Comparison of ENCODE assay signal across 23 mouse cellular contexts in the genomic region with DNA sequence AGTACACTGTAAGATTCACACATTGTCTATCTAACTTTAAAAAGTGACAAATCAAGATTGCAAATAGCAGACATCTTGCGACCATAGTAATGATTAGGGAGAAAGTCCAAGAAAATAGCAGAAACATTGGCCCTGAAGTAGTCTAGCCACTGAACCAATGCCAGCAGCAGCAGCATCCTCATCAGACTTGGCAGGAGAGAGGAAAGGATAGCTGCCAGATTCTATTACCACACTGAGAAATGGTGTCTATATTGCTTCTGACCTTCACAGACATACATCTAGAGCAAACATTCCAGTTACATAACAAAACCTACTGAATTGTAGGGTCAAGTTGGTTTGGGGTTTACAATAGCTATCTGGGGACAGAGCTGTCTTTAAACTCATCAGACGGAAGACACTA.
DNase-seq lines count a peak whose midpoint lies in the region; ATAC-seq lines count a peak whose summit lies in the region.
"Had no signal": no experiment of that assay in that cellular context is flagged by ENCODE, and none has a peak within 500 bp of the region (broad histone marks: within the 10 kb centered on the region; RNA-seq: fewer than 3 reads in every experiment).

No protein-coding gene starts in this region.

- no peak overlapping the region for H3K4me2 ChIP-seq in heart, embryonic 12.5 days
- H3K4me2 ChIP-seq in lung, embryonic 16.5 days (ENCODE audit: low read depth, low read length): no peak overlapping the region
- H3K4me2 ChIP-seq: forebrain, embryonic 15.5 days; hindbrain, embryonic 15.5 days; kidney, embryonic 15.5 days; limb, embryonic 13.5 days; liver, embryonic 12.5 days; neural tube, embryonic 15.5 days had no signal

- DNase-seq in heart, postnatal 4 days: peak; percentile 20
- DNase-seq in lung, adult 18-20 months: no peak
- DNase-seq in gonadal fat pad, adult 2 months (ENCODE audit: low read depth): peak; percentile 19
- peak; percentile 9 for DNase-seq in lung, postnatal 36 days
- no peak for DNase-seq in adrenal gland, postnatal 4 days (ENCODE audit: low spot score in 2 of 2)
- DNase-seq: adrenal gland, postnatal 10 days; gastrocnemius, postnatal 10 days; heart, postnatal 36 days; layer of hippocampus, postnatal 36 days; right cerebral cortex, postnatal 14 days had no signal

- no peak overlapping the region for H3K27ac ChIP-seq in heart, embryonic 12.5 days (ENCODE audit: poor library complexity, severe bottlenecking)
- H3K27ac ChIP-seq in lung, embryonic 16.5 days (ENCODE audit: low read length): peak overlapping the region; percentile 13; the same call in 1 of the 2 replicates
- H3K27ac ChIP-seq: embryonic facial prominence, embryonic 10.5 days; forebrain, embryonic 15.5 days; hindbrain, embryonic 15.5 days; kidney, embryonic 15.5 days; limb, embryonic 13.5 days; liver, embryonic 12.5 days; macrophage; midbrain, embryonic 10.5 days; neural tube, embryonic 15.5 days had no signal

- no peak for ATAC-seq in heart, embryonic 12.5 days (ENCODE audit: insufficient number of reproducible peaks, low FRiP score)
- peak; percentile 76 for ATAC-seq in lung, embryonic 16.5 days (ENCODE audit: low read depth)
- ATAC-seq: activated CD4-positive, CD25-positive, alpha-beta regulatory T cell, adult 4 months; forebrain, embryonic 15.5 days; intestine, embryonic 16.5 days; liver, embryonic 12.5 days had no signal

- no peaks in the 10 kb centered on the region for H3K27me3 ChIP-seq in heart, embryonic 12.5 days (replicated peaks)
- no peaks in the 10 kb centered on the region for H3K27me3 ChIP-seq in lung, embryonic 16.5 days (ENCODE audit: control insufficient read depth, insufficient read depth, low read depth, low read length)
- H3K27me3 ChIP-seq: forebrain, embryonic 15.5 days; hindbrain, embryonic 15.5 days; kidney, embryonic 15.5 days; limb, embryonic 13.5 days; liver, embryonic 12.5 days; neural tube, embryonic 15.5 days had no signal

- H3K4me1 ChIP-seq in heart, embryonic 12.5 days (replicated peaks): peaks cover 5% of the 10 kb centered on the region; the same call in 1 of the 2 replicates
- H3K4me1 ChIP-seq in lung, embryonic 16.5 days (replicated peaks; ENCODE audit: control insufficient read depth, insufficient read depth, low read length): 0 out of 2 replicates have a peak, but pooled peaks cover 3% of the 10 kb centered on the region
- H3K4me1 ChIP-seq: embryonic facial prominence, embryonic 10.5 days; forebrain, embryonic 15.5 days; hindbrain, embryonic 15.5 days; kidney, embryonic 15.5 days; limb, embryonic 13.5 days; liver, embryonic 12.5 days; midbrain, embryonic 10.5 days; neural tube, embryonic 15.5 days had no signal

- H3K4me3 ChIP-seq in heart, embryonic 12.5 days: no peak overlapping the region
- H3K4me3 ChIP-seq in lung, embryonic 16.5 days (ENCODE audit: low read length): no peak overlapping the region
- H3K4me3 ChIP-seq: embryonic facial prominence, embryonic 10.5 days; forebrain, embryonic 15.5 days; hindbrain, embryonic 15.5 days; kidney, embryonic 15.5 days; limb, embryonic 13.5 days; liver, embryonic 12.5 days; midbrain, embryonic 10.5 days; neural tube, embryonic 15.5 days had no signal

- no peak overlapping the region for H3K9ac ChIP-seq in heart, embryonic 12.5 days
- no peak overlapping the region for H3K9ac ChIP-seq in lung, embryonic 16.5 days (ENCODE audit: low read length)
- H3K9ac ChIP-seq: forebrain, embryonic 15.5 days; hindbrain, embryonic 15.5 days; kidney, embryonic 15.5 days; limb, embryonic 13.5 days; liver, embryonic 12.5 days; neural tube, embryonic 15.5 days had no signal

- no peaks in the 10 kb centered on the region for H3K9me3 ChIP-seq in heart, embryonic 12.5 days (replicated peaks)
- H3K9me3 ChIP-seq in lung, embryonic 16.5 days (ENCODE audit: control insufficient read depth, low read length): no peaks in the 10 kb centered on the region
- H3K9me3 ChIP-seq: embryonic facial prominence, embryonic 10.5 days; forebrain, embryonic 15.5 days; hindbrain, embryonic 15.5 days; kidney, embryonic 15.5 days; limb, embryonic 13.5 days; liver, embryonic 12.5 days; midbrain, embryonic 10.5 days; neural tube, embryonic 15.5 days had no signal

- WGBS in heart, embryonic 12.5 days: 84% methylated on average over 2 of the region's 2 CpGs
- 51% methylated on average over 2 of the region's 2 CpGs for WGBS in lung, embryonic 16.5 days

- H3K36me3 ChIP-seq in heart, embryonic 12.5 days: no peaks in the 10 kb centered on the region
- no peaks in the 10 kb centered on the region for H3K36me3 ChIP-seq in lung, embryonic 16.5 days (ENCODE audit: control insufficient read depth, insufficient read depth, low read length)
- H3K36me3 ChIP-seq: embryonic facial prominence, embryonic 10.5 days; forebrain, embryonic 15.5 days; hindbrain, embryonic 15.5 days; kidney, embryonic 15.5 days; limb, embryonic 13.5 days; liver, embryonic 12.5 days; midbrain, embryonic 10.5 days; neural tube, embryonic 15.5 days had no signal

Comparison
In these comparisons a context has a peak if more than half of its experiments do, and no peak if none do; other contexts are left out.
1. DNase-seq: peak in heart, postnatal 4 days (single experiment), gonadal fat pad, adult 2 months (single experiment) and lung, postnatal 36 days (single experiment); none in lung, adult 18-20 months (0 of 2) and adrenal gland, postnatal 4 days (0 of 2).